Mouse (Mus musculus) kidney, adult 8-10 months (tissue): ENCODE measurements around the gene Rps6kb2.
A peak's percentile ranks its signal among the peaks of the same experiment; 100 is the strongest.

Source experiments
- DNase-seq, 2 experiments: peaks; one replicate each; pipeline ENCODE4 v3.0.0; 2022

Rps6kb2 gene

DNA sequence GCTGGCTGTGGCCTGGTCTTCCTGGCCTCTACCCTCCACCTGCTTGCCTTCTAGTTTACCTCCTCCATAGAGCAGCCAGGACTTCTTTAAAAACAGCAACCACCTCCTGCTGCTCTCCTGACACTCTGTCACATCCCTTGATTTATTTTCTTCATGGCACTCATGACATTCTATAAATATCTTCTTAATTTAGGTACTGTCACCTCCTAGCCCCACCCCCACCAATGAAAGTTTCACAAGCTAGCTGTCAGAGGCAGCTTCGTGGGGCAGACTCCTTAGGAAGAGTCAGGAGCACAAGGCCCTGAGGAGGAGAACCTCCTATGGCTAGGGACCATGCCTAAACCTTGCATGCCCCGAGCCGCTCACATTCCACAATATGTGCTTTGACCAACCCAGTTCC is 24.1 kb upstream of the Rps6kb2 start:
- DNase-seq = no peak

DNA sequence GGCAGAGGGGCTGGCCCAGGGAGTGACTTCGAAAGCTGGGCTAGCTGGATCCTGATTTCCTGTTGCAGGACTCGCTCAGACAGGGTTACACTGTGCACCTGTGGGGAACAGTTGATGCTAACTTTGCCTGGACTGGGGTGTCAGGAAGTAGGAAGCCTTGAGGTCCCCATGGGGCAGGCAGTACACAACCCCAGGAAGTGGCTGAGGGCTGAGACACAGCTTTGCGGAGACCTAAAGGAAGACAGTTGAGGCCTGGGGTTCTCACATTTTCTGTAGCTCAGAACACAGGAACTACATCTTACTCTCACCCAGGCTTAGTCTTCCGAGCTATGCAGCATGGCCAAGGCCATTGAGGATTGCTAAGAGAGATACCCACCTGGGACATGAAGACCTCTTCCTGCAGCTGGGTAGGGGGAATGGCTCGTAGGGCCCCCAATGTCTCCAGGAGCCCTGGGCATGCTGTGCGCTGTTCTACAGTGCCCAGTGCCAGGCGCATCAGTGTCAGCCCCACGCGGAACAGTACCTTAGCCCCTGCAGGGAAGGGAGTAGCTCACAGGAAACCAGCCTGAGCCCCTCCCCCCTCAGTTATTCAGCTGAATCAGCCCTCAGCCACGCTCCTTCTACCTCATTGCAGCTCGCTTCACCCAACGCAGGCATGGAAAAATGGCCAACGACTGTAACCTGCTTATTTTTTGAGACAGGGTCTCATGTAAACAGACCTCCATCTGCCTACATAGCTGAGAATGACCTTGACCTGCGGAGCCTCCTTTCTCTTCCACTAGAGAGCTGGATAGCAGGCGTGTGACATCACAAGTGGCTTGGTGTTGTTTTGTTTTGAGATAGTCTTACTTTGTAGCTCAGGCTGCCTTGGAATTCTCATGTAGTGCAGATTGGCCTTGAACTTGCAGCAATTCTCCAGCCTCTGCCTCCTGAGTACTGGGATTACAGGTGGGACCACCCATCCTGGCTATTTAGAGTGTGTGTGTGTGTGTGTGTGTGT is 22.1 kb upstream of the Rps6kb2 start:
- DNase-seq = no peak

DNA sequence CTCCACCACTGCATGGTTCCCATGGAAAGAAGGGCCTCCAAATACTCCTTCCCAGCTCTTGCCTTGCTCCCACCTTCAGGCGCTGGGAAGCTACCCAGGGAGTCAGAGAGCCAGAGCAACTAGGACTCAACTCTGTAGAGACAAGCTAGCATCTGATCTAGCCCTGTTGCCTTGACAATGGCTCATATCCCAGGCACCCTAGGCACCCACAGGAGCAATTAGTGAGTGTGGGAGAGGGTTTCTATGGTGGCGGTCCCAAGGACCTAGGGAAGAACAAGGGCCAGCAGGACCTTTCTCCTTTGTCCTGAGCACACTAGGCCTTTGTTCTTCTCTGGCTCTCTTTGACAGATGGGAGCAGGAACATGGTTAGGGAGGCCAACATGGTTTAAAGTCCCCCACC is 20.5 kb upstream of the Rps6kb2 start:
- DNase-seq = no peak

DNA sequence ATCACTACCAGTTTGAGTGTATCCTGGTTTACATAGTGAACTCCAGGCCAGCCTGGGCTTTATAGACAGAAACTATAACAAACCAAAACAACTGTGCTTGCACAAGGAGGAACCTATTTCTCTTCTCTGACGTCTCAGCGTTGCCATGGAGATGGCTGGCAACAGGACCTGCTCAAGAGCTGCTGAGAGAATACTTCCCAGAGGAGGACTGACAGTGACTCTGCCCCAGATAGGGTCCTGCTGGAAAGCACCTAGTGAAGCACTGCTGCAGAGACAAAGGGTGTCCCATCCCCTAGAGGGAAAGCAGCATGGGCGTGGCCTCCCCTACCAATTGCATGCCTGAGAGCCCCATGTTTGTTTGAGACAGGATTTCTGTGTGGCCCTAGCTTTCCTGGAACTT is 18.7 kb upstream of the Rps6kb2 start:
- DNase-seq = no peak

DNA sequence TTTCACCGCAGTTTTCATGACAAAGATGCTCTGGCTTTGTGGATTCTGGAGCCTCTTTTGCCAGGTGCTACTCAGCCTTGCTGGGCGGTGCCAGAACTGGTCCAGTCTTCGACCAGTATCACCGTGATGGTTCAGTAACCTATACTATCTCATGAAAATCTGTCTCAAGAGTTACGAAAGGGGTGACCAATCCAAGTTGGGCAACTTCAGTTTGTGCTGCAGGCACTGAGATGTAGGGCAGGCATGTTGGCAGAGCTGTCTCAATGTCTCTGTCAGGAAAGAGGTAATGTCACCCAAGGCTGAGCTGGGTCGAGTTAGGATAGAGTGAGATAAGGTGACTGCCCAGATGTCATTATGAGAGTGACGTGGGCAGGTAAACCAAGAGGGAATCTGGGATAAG is 17.3 kb upstream of the Rps6kb2 start:
- DNase-seq = no peak

DNA sequence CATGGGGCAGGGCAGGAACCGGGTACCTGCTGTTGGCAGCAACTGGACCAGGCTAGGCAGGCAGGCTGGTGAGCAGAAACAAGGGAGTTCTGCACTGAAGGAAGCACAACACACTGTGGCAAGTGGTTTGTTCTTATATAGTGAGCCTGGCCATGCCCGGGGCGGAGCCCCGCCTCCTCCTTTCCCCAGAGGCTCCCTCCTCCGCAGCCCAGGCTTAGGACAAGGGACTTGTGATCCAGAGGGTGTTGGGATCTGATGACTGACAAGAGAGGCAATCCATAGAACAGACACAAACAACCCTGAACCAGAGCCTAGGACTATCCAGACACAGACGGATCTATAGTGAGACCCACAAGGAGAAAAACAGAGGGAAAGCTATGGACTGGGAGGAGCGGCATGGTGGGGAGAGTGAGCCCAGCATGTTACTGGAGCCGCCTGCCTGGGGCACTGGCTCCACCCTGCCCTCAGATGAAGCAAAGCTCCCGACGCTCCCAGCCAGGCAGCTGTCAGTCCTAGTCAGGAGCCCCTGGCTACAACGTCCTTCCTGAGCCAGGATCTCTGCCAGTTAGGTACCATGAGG is 12.3 kb upstream of the Rps6kb2 start, which contains the start of gene Carns1:
TSS of gene Carns1 (minus strand) at position 112 of the 580 bp plus-strand sequence.
- DNase-seq = no peak

DNA sequence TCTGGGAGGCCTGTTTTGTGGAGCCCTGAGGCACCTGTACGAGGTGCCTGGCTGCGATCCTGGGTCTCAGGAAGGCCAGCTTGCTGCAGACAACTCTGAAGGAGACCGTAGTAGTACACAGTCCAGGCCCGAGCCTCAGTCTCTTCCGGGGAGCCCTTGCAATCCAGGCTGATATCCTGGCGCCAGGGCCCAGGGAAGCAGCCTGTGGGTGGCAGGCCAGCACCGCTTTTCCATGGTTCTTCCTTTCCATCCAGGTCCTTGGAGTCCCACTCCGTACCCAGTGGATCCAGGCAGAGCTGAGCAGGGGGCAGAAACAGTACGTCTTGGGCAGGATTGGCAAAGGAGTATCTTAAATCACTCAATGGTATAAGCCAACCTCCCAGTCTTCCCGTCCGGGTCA is 9.8 kb upstream of the Rps6kb2 start:
- DNase-seq = no peak

DNA sequence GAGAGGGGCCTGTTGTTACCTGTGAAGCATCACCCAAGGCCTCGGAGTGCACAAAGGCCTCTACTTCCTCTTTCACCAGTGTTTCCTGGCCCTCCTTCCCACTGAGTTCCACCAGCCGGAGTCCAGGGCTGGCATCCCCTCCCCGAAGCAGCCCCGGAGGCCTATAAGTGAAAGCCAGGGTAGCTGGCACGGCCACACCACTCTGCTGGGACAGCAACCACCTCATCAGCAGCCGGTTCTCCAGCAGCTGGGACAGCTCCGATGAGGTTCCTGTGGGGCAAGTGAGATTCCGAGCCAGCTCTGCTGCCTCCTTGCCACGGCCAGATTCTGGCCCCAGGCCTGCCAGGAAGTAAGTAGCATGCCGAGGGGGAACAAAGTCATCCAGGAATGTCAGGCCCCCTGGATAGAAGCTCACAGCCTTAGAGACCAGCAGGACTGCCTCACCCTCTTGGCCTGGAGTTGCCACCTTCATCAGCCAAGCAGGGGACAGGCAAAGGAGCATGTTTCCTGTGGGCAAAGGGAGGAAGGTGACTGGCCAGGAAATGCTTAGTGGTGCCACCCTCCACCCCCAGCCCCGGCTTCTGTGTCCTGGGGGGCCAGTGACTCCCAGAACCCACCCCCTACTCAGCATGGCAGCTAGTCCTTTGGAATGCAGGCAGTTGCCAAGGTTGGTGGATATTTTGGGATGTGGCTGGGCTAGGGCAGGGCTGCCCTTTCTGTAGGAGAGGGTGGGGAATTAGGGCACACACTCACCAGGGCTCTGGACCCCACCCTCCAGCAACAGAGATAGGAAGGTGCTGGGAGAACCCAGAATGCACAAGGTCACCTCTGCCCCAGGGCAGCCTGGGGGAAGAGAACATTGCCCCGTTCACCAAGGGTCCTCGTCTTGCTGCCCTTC is 8.5 kb upstream of the Rps6kb2 start:
- DNase-seq = no peak

DNA sequence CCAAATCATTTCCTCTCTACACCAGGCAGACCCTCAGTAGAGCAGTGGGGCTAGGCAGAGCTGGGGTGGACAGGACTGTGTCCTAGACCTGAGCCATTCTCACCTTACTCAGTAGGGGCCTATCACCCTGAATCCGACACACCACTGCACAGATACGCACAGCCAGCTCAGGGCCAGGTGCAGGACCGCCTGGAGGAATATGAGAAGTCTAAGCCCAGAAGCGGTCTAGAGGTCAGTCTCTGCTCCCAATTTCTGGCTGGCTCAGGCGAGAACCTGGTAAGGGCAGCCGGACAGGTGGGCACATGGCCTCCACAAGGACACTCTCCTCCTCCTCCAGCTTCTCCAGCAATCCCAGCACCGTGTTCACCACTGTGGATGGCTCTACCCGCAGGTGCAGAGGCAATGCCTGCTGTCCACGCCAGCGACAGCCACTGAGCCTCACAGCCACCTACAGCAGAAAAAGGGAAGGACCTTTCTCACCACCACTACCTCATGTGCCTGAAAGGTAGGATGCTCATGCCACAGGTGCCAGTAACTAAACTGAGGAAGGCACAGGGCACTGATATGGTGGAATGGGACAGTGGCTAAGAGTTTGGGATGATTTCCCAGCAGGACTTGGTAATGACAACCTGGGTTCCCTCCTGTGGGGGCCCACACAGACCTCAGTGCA is 7.7 kb upstream of the Rps6kb2 start:
- DNase-seq = no peak

DNA sequence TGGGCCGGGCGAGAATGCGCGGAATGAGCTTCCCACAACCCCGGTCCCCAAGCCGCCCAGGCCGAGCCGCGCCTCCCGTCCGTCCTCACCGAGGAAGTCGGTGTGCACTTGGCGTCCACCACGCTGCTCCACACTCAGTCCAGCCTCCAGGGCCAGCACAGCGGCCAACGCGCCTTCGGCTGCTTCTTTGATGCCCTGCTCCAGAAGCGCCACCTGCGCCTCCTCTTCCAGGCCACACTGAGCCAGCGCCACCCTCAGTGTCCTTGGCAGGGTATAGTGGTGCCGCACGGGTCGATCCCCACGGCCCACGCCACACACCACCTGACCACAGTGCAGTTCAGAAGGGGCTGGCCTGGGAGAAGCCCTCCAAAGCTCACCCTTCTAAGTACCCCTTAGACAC is 6.7 kb upstream of the Rps6kb2 start:
- DNase-seq = no peak

DNA sequence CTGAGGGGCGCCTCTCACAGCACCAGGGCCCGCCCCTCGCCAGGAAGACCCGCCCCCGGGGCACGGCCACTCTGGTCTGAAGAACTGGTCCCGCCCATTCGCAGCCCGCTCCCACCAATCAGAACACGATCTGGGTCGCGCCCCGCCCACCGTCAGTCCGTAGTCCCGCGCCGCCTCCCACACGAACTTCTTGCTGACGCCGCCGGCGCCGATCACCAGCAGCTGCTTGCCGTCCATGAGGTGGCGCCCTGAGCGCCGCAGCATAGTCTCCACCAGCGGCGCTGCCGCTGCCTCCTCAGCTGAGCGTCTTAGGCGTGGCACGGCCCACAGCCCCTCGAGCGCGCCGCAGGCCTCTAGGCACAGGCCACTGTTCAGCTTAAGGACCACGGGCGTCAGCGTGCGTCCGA is 6.2 kb upstream of the Rps6kb2 start:
- peak; percentile 99 to 100 for DNase-seq

DNA sequence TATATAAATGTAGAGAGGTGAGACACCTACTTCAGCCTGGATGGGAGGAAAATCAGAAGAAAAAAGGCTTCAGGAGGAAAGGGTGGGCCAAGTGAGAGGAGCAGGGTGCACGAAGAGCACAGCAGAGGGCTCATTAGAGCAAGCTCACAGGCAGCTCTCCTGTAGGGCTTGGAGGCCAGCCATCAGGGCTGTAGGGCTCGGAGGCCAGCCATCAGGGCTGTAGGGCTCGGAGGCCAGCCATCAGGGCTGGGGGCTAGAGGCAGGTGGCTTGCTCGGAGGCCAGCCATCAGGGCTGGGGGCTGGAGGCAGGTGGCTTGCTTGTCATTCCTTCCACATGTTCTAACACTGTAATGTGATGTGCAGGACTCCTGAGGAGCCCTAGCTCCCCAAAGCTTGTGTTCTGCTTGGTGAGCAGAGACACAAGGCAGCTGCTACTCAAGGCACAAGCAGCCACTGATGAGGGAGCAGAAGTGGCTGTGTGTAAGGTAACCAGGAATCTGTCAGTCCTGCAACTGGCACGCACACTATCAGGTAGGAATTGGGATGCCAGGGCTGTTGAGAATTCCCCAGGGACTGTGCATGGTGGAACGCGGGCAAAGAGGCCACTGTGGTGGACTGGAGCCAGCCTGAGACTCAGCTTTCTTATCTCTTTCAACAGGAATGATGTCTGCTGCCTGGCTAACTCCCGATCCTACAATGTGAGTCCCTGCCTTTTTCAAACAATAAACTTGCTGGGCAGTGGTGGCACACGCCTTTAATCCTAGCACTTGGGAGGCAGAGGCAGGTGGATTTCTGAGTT is 3.7 kb upstream of the Rps6kb2 start:
- no peak for DNase-seq

DNA sequence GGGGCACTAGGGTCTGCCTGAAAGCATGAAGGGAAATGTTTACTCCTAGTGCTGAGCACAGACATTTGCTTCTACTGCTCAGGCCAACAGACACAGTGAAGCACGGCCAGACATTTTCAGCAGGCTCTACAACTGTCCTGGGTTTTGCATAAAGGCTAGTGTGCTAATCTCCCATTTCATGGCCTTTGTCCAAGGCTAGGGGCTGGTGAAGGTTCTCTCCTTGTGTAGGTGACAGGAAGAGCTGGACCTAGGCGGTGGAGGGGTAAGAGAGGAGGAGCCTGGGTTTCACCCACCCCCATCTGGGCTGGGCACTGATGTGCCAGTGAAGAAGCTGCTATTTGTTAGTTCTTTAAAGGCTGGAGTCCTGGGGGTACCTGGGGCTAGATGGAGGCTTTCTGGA is 1.6 kb upstream of the Rps6kb2 start:
- no peak for DNase-seq

DNA sequence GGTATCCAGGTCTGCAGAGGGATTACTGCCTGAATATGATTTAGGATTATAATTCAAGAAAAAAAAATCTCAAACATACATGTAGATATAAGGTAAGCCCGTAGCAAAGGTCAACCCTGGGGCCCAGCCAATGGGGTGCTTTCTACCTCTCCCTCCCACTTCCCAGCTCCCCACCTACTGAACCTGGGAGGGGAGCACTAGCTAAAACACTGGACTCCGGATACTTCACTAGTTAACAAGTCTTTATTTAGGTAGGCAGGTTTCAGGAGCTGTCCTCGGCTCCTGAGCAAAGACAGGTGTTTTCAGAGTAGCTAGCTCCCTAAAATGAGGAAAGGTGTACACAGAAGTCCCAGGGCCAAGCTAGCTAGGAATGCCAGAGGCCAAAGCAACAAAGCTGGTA is 946 bp upstream of the Rps6kb2 start:
- no peak for DNase-seq

DNA sequence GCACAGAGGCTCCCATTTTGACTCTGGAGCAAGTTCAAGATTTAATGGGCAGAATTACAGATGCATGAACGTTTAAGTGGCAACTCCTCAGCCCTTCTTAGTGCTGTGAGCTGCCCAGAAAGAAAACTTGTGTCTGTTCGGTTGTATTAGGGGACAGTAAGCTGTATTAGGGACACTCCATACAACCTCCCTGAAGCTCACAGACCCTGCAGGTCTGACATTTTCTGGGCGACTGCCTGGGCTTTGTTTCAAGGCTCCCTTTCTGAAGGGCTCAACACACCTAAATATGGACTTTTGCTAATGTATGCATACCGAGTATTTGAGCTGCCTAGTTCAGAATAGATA is 361 bp upstream of the Rps6kb2 start:
- DNase-seq = no peak

DNA sequence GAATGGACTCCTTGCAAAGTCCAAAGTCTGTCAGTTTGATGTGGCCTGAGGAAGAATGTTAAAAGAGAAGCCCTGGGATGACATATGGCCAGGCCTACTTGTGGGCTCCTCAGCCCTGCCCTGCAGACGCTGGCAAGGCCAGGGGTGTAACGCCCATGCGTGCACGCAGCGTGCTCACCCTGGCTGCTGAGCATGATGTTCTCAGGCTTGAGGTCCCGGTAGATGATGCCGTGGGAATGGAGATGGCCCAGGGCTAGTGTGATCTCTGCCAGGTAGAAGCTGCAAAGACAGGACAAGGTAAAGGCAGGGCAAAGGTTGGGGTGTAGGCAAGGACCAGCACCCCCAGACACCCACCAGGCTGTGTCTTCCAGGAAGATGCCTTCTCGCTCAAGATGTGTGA is 4.1 kb downstream of the Rps6kb2 start:
- DNase-seq = no peak

DNA sequence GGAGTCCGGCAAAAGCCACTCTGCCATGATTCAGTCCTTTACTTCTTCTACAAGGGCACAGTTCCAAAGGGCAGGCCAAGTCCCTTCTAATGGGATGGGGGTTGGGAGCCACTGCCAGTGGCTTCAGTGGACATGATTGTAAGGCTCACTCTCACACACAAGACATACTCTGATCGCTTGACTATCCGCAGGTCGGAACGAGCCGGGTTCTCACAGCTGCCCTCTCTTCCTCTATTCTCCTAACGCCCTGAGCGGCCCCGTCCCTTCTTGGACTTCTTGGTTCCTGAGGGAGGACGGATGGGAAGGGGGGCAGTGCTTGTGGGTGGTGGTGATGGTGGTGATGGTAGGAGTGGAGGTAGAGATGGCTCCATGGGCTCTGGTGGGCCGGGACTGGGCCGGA is 6.4 kb downstream of the Rps6kb2 start:
- no peak for DNase-seq

DNA sequence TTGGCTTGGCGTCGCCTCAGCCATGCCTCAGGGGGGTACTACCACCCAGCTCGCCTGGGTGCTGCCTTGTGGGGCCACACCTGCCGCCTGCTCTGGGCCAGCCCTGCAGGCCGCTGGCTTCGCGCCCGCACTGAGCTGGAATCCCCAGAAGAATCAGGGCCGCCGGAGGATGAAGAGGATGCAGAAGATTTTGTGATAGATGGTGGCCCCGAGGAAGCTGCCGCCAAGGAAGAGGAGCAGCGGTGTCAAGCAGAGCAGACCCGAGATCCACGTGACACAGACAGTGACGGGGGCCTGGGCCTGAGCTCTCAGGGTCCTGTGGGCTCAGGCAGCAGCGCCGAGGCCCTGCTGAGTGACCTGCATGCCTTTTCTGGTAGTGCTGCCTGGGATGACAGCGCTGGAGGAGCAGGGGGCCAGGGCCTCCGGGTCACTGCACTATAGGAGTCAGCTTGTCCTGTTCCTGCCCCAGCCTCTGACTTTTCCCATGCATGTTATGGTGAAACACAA is 7.0 kb downstream of the Rps6kb2 start:
- no peak for DNase-seq

DNA sequence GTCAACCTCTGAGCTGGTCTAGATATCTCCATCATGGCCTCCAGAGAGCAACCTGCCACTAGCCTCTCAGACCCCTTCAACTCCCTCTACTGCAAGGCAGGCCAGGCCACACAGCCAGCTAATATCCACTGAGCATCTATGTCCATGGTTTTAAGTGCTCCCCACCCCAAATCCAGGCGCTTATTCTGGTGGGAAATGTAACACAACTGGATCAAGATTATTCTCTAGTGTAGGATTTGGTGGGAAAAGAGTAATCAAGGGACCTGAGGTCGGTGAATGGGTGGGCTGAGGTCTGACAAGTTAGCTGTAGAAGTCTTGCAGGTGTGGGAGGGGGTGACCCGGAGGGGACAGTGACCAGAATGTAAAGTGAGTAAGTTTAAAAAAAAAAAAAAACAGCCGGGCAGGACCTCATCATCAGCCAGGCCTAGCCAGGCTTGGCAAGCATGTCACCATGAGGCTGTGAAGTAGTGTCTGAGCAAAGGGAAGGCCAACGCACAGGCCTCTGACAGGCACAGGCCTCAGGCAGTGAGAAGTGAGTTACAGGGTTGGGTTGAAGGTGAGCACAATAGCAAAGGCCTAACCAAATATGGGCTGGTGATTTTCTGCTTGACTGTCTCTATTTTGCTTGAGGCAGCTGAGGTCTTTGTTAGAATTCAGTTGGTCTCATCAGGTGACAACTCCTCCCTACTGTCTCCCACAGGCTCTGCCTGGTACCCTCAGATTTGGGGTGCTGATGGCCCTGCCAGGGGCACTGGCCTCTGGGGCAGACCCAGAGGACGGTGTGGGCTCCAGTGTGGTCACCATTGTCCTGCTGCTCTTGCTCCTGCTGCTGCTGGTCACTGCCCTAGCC is 7.7 kb downstream of the Rps6kb2 start:
- DNase-seq = no peak

DNA sequence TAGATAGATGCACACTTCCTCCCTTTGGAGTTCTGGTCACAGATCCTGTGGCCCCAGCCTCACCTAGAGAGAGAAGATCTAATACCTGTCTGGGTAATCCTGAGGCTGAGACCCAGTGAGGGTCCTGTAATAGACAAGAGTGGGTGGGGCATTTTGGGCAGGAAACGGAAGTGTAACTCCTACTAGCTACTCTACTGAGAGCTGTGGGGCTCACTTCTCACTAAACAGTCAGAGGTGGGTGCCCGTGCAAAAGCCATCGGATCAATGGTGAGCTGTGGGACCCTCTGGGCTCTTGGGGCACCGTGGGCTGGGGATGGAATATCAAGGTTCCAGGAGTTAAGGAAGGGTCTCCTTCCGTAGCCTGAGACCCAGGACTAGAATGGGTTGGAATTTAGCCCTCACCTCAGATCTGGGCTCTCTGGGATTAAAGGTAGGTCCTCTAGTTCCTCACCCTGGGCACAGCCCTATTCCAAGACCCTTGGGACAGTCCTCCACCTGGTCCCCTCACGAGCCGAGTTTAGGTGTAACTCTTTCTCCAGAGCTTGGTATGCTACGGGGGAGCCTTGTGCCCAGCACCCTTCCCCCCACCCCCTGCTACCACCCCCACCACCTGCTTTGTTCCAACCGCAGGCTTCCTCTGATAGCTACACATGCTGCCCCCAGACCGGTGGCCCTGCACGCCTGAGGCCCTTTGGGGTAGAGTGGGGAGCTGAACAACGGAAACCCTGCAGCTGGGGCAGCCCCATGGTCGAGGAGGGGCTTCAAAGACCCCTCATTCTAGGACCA is 8.5 kb downstream of the Rps6kb2 start:
- DNase-seq = no peak
